Mouse (Mus musculus) stomach, embryonic 16.5 days (tissue): Measurements from ENCODE around the gene Nos2. TPM values are rescaled to one million over a fixed set of nuclear protein-coding genes. Genes with fewer than 3 reads are reported as not detected.
"Not testable (repeated sequence)": the region's sequence is repeated elsewhere in the genome, so short reads cannot be mapped to it uniquely, and the experiment has no call there.

ENCODE experiments used
- ATAC-seq: fragments of 200-750 bp; cut with Nextera tagmentation; 2 replicates; pipeline ENCODE4 v1.8.0; 2017; ENCODE audit warnings: moderate number of reproducible peaks, moderate TSS enrichment; ENCODE audit not compliant: insufficient read depth, low FRiP score
- H3K27ac ChIP-seq: fragments of 300-500 bp; sonication (generic); 2 replicates; pipeline ENCODE4 v1.5.1; 2014; ENCODE audit warnings: low read length
- H3K27me3 ChIP-seq: fragments of 300-500 bp; sonication (generic); 2 replicates; pipeline ENCODE4 v1.6.1; 2014; ENCODE audit warnings: low read length, control low read depth, mixed read lengths; ENCODE audit not compliant: control insufficient read depth, insufficient read depth
- H3K36me3 ChIP-seq: fragments of 300-500 bp; sonication (generic); 2 replicates; pipeline ENCODE4 v1.6.1; 2014; ENCODE audit warnings: low read length; ENCODE audit not compliant: control insufficient read depth, insufficient read depth
- H3K4me1 ChIP-seq: fragments of 300-500 bp; sonication (generic); 2 replicates; pipeline ENCODE4 v1.6.1; 2014; ENCODE audit warnings: low read length, control low read depth, mixed read lengths; ENCODE audit not compliant: control insufficient read depth, insufficient read depth
- H3K4me2 ChIP-seq: fragments of 300-500 bp; sonication (generic); 2 replicates; pipeline ENCODE4 v1.6.1; 2014; ENCODE audit warnings: low read depth, low read length, mixed read lengths
- H3K4me3 ChIP-seq: fragments of 300-500 bp; sonication (generic); replicated peaks from 2 replicates; pipeline ENCODE4 v1.5.1; 2014; ENCODE audit warnings: mild to moderate bottlenecking, low read length
- H3K9ac ChIP-seq: fragments of 300-500 bp; sonication (generic); 2 replicates; pipeline ENCODE4 v1.6.1; 2014; ENCODE audit warnings: low read length
- H3K9me3 ChIP-seq: fragments of 300-500 bp; sonication (generic); replicated peaks from 2 replicates; pipeline ENCODE4 v1.6.1; 2016; ENCODE audit warnings: low read length, control low read depth; ENCODE audit not compliant: control insufficient read depth
- WGBS: fragments of 180-500 bp; shearing (Covaris S2); extraction: QIAGEN DNeasy Blood & Tissue Kit; methylation state at CpG from one replicate; pipeline ENCODE4 v1.1.7; 2014; 5-methylcytosine and 5-hydroxymethylcytosine counted together
- polyA plus RNA-seq: library from polyadenylated mRNA; unstranded; fragments of >200 nt; fragmentation: Nextera tagmentation; extraction: Ambion mirVana; gene quantifications from 2 replicates; pipeline ENCODE4 v1.2.1, GENCODE M21; 2015

The Nos2 gene
- polyA plus RNA-seq, 1 experiment from 2014 or later, result 1.6 TPM

DNA sequence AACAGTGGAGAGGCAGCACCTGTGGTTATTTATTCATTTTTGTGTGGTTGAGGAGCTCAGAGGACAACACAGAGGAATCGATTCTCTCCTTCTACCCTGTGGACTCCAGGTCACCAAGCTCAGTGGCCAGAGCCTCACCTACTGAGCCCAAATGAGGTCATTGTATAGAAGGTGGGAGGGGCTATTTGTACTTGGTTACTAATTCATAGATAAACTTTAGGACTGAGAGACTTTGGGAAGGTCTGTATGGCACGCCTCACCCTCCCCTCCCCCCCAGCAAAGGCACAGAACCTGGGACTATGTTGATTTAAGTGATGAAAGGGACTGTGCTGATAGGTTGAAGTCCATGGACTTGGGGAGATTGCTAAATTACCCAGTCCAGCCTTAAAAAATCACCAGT, 61.5 kb downstream of the Nos2 start:
- Histone ChIP-seq H3K9ac (no peak overlapping the region), H3K9me3 (no peaks in the 10 kb centered on the region), H3K36me3 (no peaks in the 10 kb centered on the region), H3K4me3 (no peak overlapping the region), H3K27ac (peak overlapping the region; percentile 52; the same call in 1 of the 2 replicates), H3K4me2 (no peak overlapping the region), H3K4me1 (peaks cover 9% of the 10 kb centered on the region; the same call in 1 of the 2 replicates), H3K27me3 (no peaks in the 10 kb centered on the region)
- ATAC-seq, result peak; percentile 83
- WGBS, result 54% methylated on average over 2 of the region's 2 CpGs

GRCm38 (mm10) chr11:78982513-78983291, 62.1 kb downstream of the Nos2 start:
- H3K27me3 ChIP-seq, result no peaks in the 10 kb centered on the region
- H3K9ac ChIP-seq, result no peak overlapping the region
- ATAC-seq, result no peak
- no peaks in the 10 kb centered on the region for H3K36me3 ChIP-seq
- H3K9me3 ChIP-seq, result no peaks in the 10 kb centered on the region
- peak overlapping the region; percentile 45 for H3K4me2 ChIP-seq
- peak overlapping the region; percentile 52 for H3K27ac ChIP-seq
- peaks cover 9% of the 10 kb centered on the region; the same call in 1 of the 2 replicates for H3K4me1 ChIP-seq
- WGBS, result 67% methylated on average over 12 of the region's 12 CpGs
- no peak overlapping the region for H3K4me3 ChIP-seq

GRCm38 (mm10) chr11:78983539-78983938, 63.0 kb downstream of the Nos2 start:
- WGBS, result 83% methylated on average over 7 of the region's 7 CpGs
- no peaks in the 10 kb centered on the region for H3K27me3 ChIP-seq
- peak overlapping the region; percentile 40 for H3K4me3 ChIP-seq
- no peak overlapping the region; the same call in 1 of the 2 replicates for H3K27ac ChIP-seq
- no peaks in the 10 kb centered on the region for H3K9me3 ChIP-seq
- no peak for ATAC-seq
- peak overlapping the region; percentile 59; the same call in 1 of the 2 replicates for H3K9ac ChIP-seq
- peak overlapping the region; percentile 45 for H3K4me2 ChIP-seq
- peaks cover 9% of the 10 kb centered on the region; the same call in 1 of the 2 replicates for H3K4me1 ChIP-seq
- no peaks in the 10 kb centered on the region for H3K36me3 ChIP-seq

- peak within 1 kb of the TSS; percentile 45 for H3K4me2 ChIP-seq
- H3K36me3 ChIP-seq, result no peaks in the 10 kb centered on the region
- H3K4me3 ChIP-seq, result peak within 1 kb of the TSS; percentile 40
- peak within 1 kb of the TSS; percentile 59 for H3K9ac ChIP-seq
- H3K27me3 ChIP-seq, result no peaks in the 10 kb centered on the region
- WGBS, result 47% methylated on average over 10 of the region's 10 CpGs
- H3K4me1 ChIP-seq, result peaks cover 9% of the 10 kb centered on the region; the same call in 1 of the 2 replicates
- H3K27ac ChIP-seq, result peak within 1 kb of the TSS; percentile 56
- ATAC-seq, result peak; percentile 82
- no peaks in the 10 kb centered on the region for H3K9me3 ChIP-seq
These were observed 64.0 kb downstream of the Nos2 start, which contains the start of gene Lgals9 for GRCm38 (mm10) chr11:78984483-78985177. Gene Lgals9, minus strand, starts transcription at chr11:78984946.

DNA sequence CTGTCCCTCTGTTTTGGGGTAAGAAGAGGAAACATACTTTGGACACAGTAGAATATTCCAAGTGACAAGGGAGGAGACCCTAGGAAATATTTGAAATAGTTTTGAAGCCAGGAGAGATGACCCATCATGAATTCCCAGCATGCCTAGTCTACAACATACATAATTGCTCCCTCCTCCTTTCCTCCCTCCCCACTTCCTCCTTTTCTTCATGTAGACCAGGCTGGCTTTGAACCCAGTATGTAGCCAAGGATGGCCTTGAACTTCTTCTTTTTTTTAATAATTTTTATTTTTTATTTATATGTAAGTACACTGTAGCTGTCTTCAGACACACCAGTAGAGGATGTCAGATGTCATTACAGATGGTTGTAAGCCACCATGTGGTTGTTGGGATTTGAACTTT, 64.9 kb downstream of the Nos2 start:
- Histone ChIP-seq H3K4me3 (no peak overlapping the region), H3K9me3 (no peaks in the 10 kb centered on the region), H3K27me3 (no peaks in the 10 kb centered on the region), H3K27ac (no peak overlapping the region), H3K9ac (no peak overlapping the region), H3K4me1 (peaks cover 9% of the 10 kb centered on the region; the same call in 1 of the 2 replicates), H3K4me2 (no peak overlapping the region), H3K36me3 (no peaks in the 10 kb centered on the region)
- no peak for ATAC-seq

- 80% methylated on average over 10 of the region's 10 CpGs for WGBS
These were observed 65.9 kb downstream of the Nos2 start for GRCm38 (mm10) chr11:78986311-78987002.

DNA sequence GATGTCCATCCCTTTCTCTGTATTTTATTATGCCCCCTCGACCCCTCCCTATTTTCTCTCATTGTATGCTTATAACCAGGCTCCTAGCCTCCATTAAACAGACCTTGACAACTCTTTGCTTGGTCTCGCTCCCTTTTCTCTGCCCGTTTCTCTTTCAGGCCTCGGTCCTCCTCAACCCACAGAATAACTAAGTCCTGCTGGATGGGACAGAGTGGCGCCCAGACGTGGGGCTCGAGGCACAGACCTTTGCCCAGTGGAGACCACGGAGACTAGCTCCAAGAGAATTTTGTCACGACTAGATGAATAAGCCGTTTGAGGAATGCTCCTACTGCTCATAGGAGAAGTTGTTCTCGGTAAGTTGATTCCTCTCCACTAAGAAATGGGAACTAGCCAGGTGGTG, 68.6 kb downstream of the Nos2 start:
- not testable (repeated sequence) for H3K27me3 ChIP-seq, H3K4me1 ChIP-seq, H3K36me3 ChIP-seq, H3K27ac ChIP-seq, H3K4me3 ChIP-seq, H3K9me3 ChIP-seq, H3K9ac ChIP-seq, ATAC-seq, H3K4me2 ChIP-seq
- 94% methylated on average over 11 of the region's 11 CpGs for WGBS

More at GRCm38 (mm10) chr11:78986311-78987002, 65.9 kb downstream of the Nos2 start:
- H3K4me2 ChIP-seq, result no peak overlapping the region
- H3K36me3 ChIP-seq, result no peaks in the 10 kb centered on the region
- no peak overlapping the region for H3K9ac ChIP-seq
- no peaks in the 10 kb centered on the region for H3K9me3 ChIP-seq
- no peaks in the 10 kb centered on the region for H3K27me3 ChIP-seq
- H3K4me3 ChIP-seq, result no peak overlapping the region
- peaks cover 9% of the 10 kb centered on the region; the same call in 1 of the 2 replicates for H3K4me1 ChIP-seq
- ATAC-seq, result no peak
- 0 out of 2 replicates have a peak overlapping the region, but pooled peaks have one; percentile 4 for H3K27ac ChIP-seq

DNA sequence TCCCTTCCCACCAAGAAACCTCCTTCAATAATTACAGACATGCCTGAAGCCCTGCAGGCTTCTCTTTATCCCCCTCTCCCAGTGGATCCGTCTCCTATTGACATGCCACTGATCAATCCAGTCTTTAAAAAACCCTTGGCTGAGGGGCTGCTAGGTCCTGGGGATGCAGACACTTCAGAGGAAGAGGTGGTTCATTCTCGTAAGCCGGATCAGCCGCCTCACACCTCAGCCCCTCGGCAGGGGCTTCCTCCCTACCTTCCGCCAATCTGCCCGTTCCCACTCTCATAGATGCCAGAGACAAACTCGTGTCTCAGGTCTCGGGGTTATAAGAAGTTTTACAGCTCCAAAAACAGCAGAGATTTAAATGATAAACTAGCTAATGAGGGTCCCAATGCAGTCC, 69.5 kb downstream of the Nos2 start:
- Histone ChIP-seq H3K9me3 (no peaks in the 10 kb centered on the region), H3K4me1 (no peaks in the 10 kb centered on the region), H3K27me3 (no peaks in the 10 kb centered on the region), H3K4me2 (no peak overlapping the region), H3K27ac (no peak overlapping the region), H3K36me3 (no peaks in the 10 kb centered on the region), H3K4me3 (no peak overlapping the region), H3K9ac (no peak overlapping the region)
- 92% methylated on average over 9 of the region's 9 CpGs for WGBS
- ATAC-seq, result no peak
